Mouse (Mus musculus) neural tube, embryonic 12.5 days (tissue): ENCODE data around the gene Saysd1. TPM values are rescaled to one million over a fixed set of nuclear protein-coding genes. Genes with fewer than 3 reads are reported as not detected.
A peak's percentile ranks its signal among the peaks of the same experiment; 100 is the strongest.

ENCODE experiments used
- ATAC-seq: fragments of 200-750 bp; cut with Nextera tagmentation; 2 replicates; pipeline ENCODE4 v1.8.0; 2017; ENCODE audit warnings: low read depth, mild to moderate bottlenecking, moderate TSS enrichment, moderate library complexity; ENCODE audit not compliant: low FRiP score
- H3K27ac ChIP-seq: fragments of 300-500 bp; sonication (generic); 2 replicates; pipeline ENCODE4 v1.5.1; 2016
- H3K27me3 ChIP-seq: fragments of 300-500 bp; sonication (generic); replicated peaks from 2 replicates; pipeline ENCODE4 v1.6.1; 2016; ENCODE audit warnings: mild to moderate bottlenecking
- H3K36me3 ChIP-seq: fragments of 300-500 bp; sonication (generic); 2 replicates; pipeline ENCODE4 v1.6.1; 2016; ENCODE audit warnings: mild to moderate bottlenecking
- H3K4me1 ChIP-seq: fragments of 300-500 bp; sonication (generic); 2 replicates; pipeline ENCODE4 v1.6.1; 2016
- H3K4me2 ChIP-seq: fragments of 300-500 bp; sonication (generic); replicated peaks from 2 replicates; pipeline ENCODE4 v1.6.1; 2016; ENCODE audit warnings: mild to moderate bottlenecking
- H3K4me3 ChIP-seq: fragments of 300-500 bp; sonication (generic); 2 replicates; pipeline ENCODE4 v1.5.1; 2016
- H3K9ac ChIP-seq: fragments of 300-500 bp; sonication (generic); 2 replicates; pipeline ENCODE4 v1.6.1; 2016; ENCODE audit warnings: mild to moderate bottlenecking
- H3K9me3 ChIP-seq: fragments of 300-500 bp; sonication (generic); 2 replicates; pipeline ENCODE4 v1.6.1; 2016; ENCODE audit warnings: mild to moderate bottlenecking
- WGBS: fragments of 180-500 bp; shearing (Covaris S2); methylation state at CpG from one replicate; pipeline ENCODE4 v1.1.7; 2016; 5-methylcytosine and 5-hydroxymethylcytosine counted together
- polyA plus RNA-seq: library from polyadenylated mRNA; unstranded; fragments of >200 nt; fragmentation: Nextera tagmentation; extraction: Ambion mirVana; gene quantifications from 2 replicates; pipeline ENCODE4 v1.2.1, GENCODE M21; 2016

The Saysd1 gene
- polyA plus RNA-seq, 1 experiment from 2014 or later = 11.7 TPM

GRCm38 (mm10) chr14:20127406-20128087, 10.8 kb downstream of the Saysd1 start:
- H3K4me1 ChIP-seq = no peaks in the 10 kb centered on the region
- WGBS = 86% methylated on average over 15 of the region's 15 CpGs
- H3K27ac ChIP-seq = no peak overlapping the region
- H3K36me3 ChIP-seq = no peaks in the 10 kb centered on the region
- H3K9me3 ChIP-seq = no peaks in the 10 kb centered on the region
- ATAC-seq = no peak
- H3K4me2 ChIP-seq = no peak overlapping the region
- H3K4me3 ChIP-seq = no peak overlapping the region
- H3K27me3 ChIP-seq = no peaks in the 10 kb centered on the region
- no peak overlapping the region for H3K9ac ChIP-seq

GRCm38 (mm10) chr14:20120868-20121267, 17.5 kb downstream of the Saysd1 start:
- no peaks in the 10 kb centered on the region for H3K36me3 ChIP-seq
- no peak for ATAC-seq
- no peak overlapping the region for H3K27ac ChIP-seq
- no peaks in the 10 kb centered on the region for H3K27me3 ChIP-seq
- 84% methylated on average over 5 of the region's 5 CpGs for WGBS
- 0 out of 2 replicates have a peak, but pooled peaks cover 4% of the 10 kb centered on the region for H3K4me1 ChIP-seq
- H3K9ac ChIP-seq = no peak overlapping the region
- no peak overlapping the region for H3K4me2 ChIP-seq
- no peak overlapping the region for H3K4me3 ChIP-seq
- H3K9me3 ChIP-seq = no peaks in the 10 kb centered on the region

GRCm38 (mm10) chr14:20120012-20120411, 18.3 kb downstream of the Saysd1 start:
- no peak overlapping the region for H3K4me3 ChIP-seq
- WGBS = 94% methylated on average over 11 of the region's 11 CpGs
- no peak overlapping the region for H3K27ac ChIP-seq
- no peak for ATAC-seq
- no peaks in the 10 kb centered on the region for H3K27me3 ChIP-seq
- no peaks in the 10 kb centered on the region for H3K9me3 ChIP-seq
- 0 out of 2 replicates have a peak, but pooled peaks cover 4% of the 10 kb centered on the region for H3K4me1 ChIP-seq
- H3K4me2 ChIP-seq = no peak overlapping the region
- no peak overlapping the region for H3K9ac ChIP-seq
- no peaks in the 10 kb centered on the region for H3K36me3 ChIP-seq

- no peaks in the 10 kb centered on the region for H3K36me3 ChIP-seq
- 51% methylated on average over 9 of the region's 9 CpGs for WGBS
- H3K27ac ChIP-seq = no peak overlapping the region
- no peaks in the 10 kb centered on the region for H3K27me3 ChIP-seq
- peaks cover 5% of the 10 kb centered on the region; the same call in 1 of the 2 replicates for H3K9me3 ChIP-seq
- H3K4me2 ChIP-seq = no peak overlapping the region
- no peak overlapping the region for H3K9ac ChIP-seq
- no peak for ATAC-seq
- no peak overlapping the region for H3K4me3 ChIP-seq
- 0 out of 2 replicates have a peak, but pooled peaks cover 4% of the 10 kb centered on the region for H3K4me1 ChIP-seq
Measured at GRCm38 (mm10) chr14:20116149-20116605, 22.2 kb downstream of the Saysd1 start.

- 88% methylated on average over 6 of the region's 6 CpGs for WGBS
- Histone ChIP-seq H3K9me3 (peaks cover 5% of the 10 kb centered on the region; the same call in 1 of the 2 replicates), H3K9ac (no peak overlapping the region), H3K4me2 (no peak overlapping the region), H3K4me3 (no peak overlapping the region), H3K4me1 (0 out of 2 replicates have a peak, but pooled peaks cover 4% of the 10 kb centered on the region), H3K36me3 (no peaks in the 10 kb centered on the region), H3K27ac (no peak overlapping the region), H3K27me3 (no peaks in the 10 kb centered on the region)
- ATAC-seq = no peak
Measured at GRCm38 (mm10) chr14:20114951-20115350, 23.4 kb downstream of the Saysd1 start.

GRCm38 (mm10) chr14:20113964-20114363, 24.4 kb downstream of the Saysd1 start:
- Histone ChIP-seq H3K36me3 (no peaks in the 10 kb centered on the region), H3K9ac (no peak overlapping the region), H3K9me3 (peaks cover 5% of the 10 kb centered on the region; the same call in 1 of the 2 replicates), H3K27me3 (no peaks in the 10 kb centered on the region), H3K4me3 (no peak overlapping the region), H3K4me2 (no peak overlapping the region), H3K27ac (no peak overlapping the region), H3K4me1 (0 out of 2 replicates have a peak, but pooled peaks cover 4% of the 10 kb centered on the region)
- peak; percentile 37; the same call in 1 of the 2 replicates for ATAC-seq
- 6% methylated on average over 6 of the region's 6 CpGs for WGBS

- WGBS = 66% methylated on average over 7 of the region's 7 CpGs
- 0 out of 2 replicates have a peak, but pooled peaks have one; percentile 21 for ATAC-seq
Measured at GRCm38 (mm10) chr14:20113189-20113961, 25.0 kb downstream of the Saysd1 start.

GRCm38 (mm10) chr14:20112218-20112617, 26.1 kb downstream of the Saysd1 start:
- 0 out of 2 replicates have a peak, but pooled peaks cover 4% of the 10 kb centered on the region for H3K4me1 ChIP-seq
- peaks cover 5% of the 10 kb centered on the region; the same call in 1 of the 2 replicates for H3K9me3 ChIP-seq
- 74% methylated on average over 3 of the region's 3 CpGs for WGBS
- H3K27me3 ChIP-seq = no peaks in the 10 kb centered on the region
- no peaks in the 10 kb centered on the region for H3K36me3 ChIP-seq
- ATAC-seq = no peak
- H3K27ac ChIP-seq = no peak overlapping the region
- no peak overlapping the region for H3K4me2 ChIP-seq
- no peak overlapping the region for H3K4me3 ChIP-seq
- no peak overlapping the region for H3K9ac ChIP-seq

More at GRCm38 (mm10) chr14:20113189-20113961, 25.0 kb downstream of the Saysd1 start:
- no peak overlapping the region for H3K27ac ChIP-seq
- no peak overlapping the region for H3K4me2 ChIP-seq
- H3K9me3 ChIP-seq = peaks cover 5% of the 10 kb centered on the region; the same call in 1 of the 2 replicates
- H3K9ac ChIP-seq = no peak overlapping the region
- H3K36me3 ChIP-seq = no peaks in the 10 kb centered on the region
- 0 out of 2 replicates have a peak, but pooled peaks cover 4% of the 10 kb centered on the region for H3K4me1 ChIP-seq
- H3K27me3 ChIP-seq = no peaks in the 10 kb centered on the region
- no peak overlapping the region for H3K4me3 ChIP-seq

- no peaks in the 10 kb centered on the region for H3K4me1 ChIP-seq
- H3K9ac ChIP-seq = no peak overlapping the region
- no peak overlapping the region for H3K4me2 ChIP-seq
- no peaks in the 10 kb centered on the region for H3K27me3 ChIP-seq
- H3K4me3 ChIP-seq = no peak overlapping the region
- H3K27ac ChIP-seq = no peak overlapping the region
- WGBS = 80% methylated on average over 1 of the region's 1 CpGs
- H3K36me3 ChIP-seq = no peaks in the 10 kb centered on the region
- H3K9me3 ChIP-seq = peaks cover 5% of the 10 kb centered on the region; the same call in 1 of the 2 replicates
- no peak for ATAC-seq
Measured at GRCm38 (mm10) chr14:20110945-20111344, 27.4 kb downstream of the Saysd1 start.

- H3K9ac ChIP-seq = no peak overlapping the region
- H3K4me3 ChIP-seq = no peak overlapping the region
- H3K9me3 ChIP-seq = no peaks in the 10 kb centered on the region
- no peaks in the 10 kb centered on the region for H3K4me1 ChIP-seq
- WGBS = 88% methylated on average over 6 of the region's 6 CpGs
- no peak for ATAC-seq
- no peaks in the 10 kb centered on the region for H3K36me3 ChIP-seq
- no peak overlapping the region for H3K27ac ChIP-seq
- no peak overlapping the region for H3K4me2 ChIP-seq
- H3K27me3 ChIP-seq = no peaks in the 10 kb centered on the region
Measured at GRCm38 (mm10) chr14:20106271-20106670, 32.1 kb downstream of the Saysd1 start.

- no peak overlapping the region for H3K4me3 ChIP-seq
Measured at GRCm38 (mm10) chr14:20103207-20103606, 35.1 kb downstream of the Saysd1 start.

GRCm38 (mm10) chr14:20098061-20098460, 40.3 kb downstream of the Saysd1 start:
- Histone ChIP-seq H3K9me3 (no peaks in the 10 kb centered on the region), H3K4me3 (no peak overlapping the region), H3K27ac (no peak overlapping the region), H3K4me1 (no peaks in the 10 kb centered on the region), H3K36me3 (no peaks in the 10 kb centered on the region), H3K27me3 (no peaks in the 10 kb centered on the region), H3K4me2 (no peak overlapping the region), H3K9ac (no peak overlapping the region)
- 61% methylated on average over 5 of the region's 5 CpGs for WGBS
- no peak for ATAC-seq

More at GRCm38 (mm10) chr14:20103207-20103606, 35.1 kb downstream of the Saysd1 start:
- no peak overlapping the region for H3K27ac ChIP-seq
- H3K36me3 ChIP-seq = no peaks in the 10 kb centered on the region
- H3K4me2 ChIP-seq = no peak overlapping the region
- H3K27me3 ChIP-seq = no peaks in the 10 kb centered on the region
- H3K9ac ChIP-seq = no peak overlapping the region
- H3K9me3 ChIP-seq = no peaks in the 10 kb centered on the region
- 57% methylated on average over 4 of the region's 4 CpGs for WGBS
- no peaks in the 10 kb centered on the region for H3K4me1 ChIP-seq
- no peak for ATAC-seq
